Mouse (Mus musculus) intestine, postnatal 0 days (tissue): ENCODE measurements around the gene Plcb4. TPM values are rescaled to one million over a fixed set of nuclear protein-coding genes. Genes with fewer than 3 reads are reported as not detected.

Experiments used
- ATAC-seq: fragments of 200-750 bp; cut with Nextera tagmentation; 2 replicates; pipeline ENCODE4 v1.8.0; 2017; ENCODE audit warnings: mild to moderate bottlenecking, moderate TSS enrichment, moderate library complexity
- H3K27ac ChIP-seq: fragments of 300-500 bp; sonication (generic); 2 replicates; pipeline ENCODE4 v1.5.1; 2014; ENCODE audit warnings: mild to moderate bottlenecking, low read depth, low read length, moderate library complexity
- H3K27me3 ChIP-seq: fragments of 300-500 bp; sonication (generic); replicated peaks from 2 replicates; pipeline ENCODE4 v1.6.1; 2014; ENCODE audit warnings: low read length, mixed read lengths; ENCODE audit not compliant: control insufficient read depth, insufficient read depth
- H3K36me3 ChIP-seq: fragments of 300-500 bp; sonication (generic); 2 replicates; pipeline ENCODE4 v1.6.1; 2014; ENCODE audit warnings: mild to moderate bottlenecking, moderate library complexity; ENCODE audit not compliant: control insufficient read depth, insufficient read depth
- H3K4me1 ChIP-seq: fragments of 300-500 bp; sonication (generic); replicated peaks from 2 replicates; pipeline ENCODE4 v1.6.1; 2014; ENCODE audit warnings: antibody characterized with exemption, low read length, mixed read lengths; ENCODE audit not compliant: control insufficient read depth, insufficient read depth
- H3K4me2 ChIP-seq: fragments of 300-500 bp; sonication (generic); replicated peaks from 2 replicates; pipeline ENCODE4 v1.6.1; 2014; ENCODE audit warnings: low read depth, mild to moderate bottlenecking, moderate library complexity
- H3K4me3 ChIP-seq: fragments of 300-500 bp; sonication (generic); 2 replicates; pipeline ENCODE4 v1.5.1; 2014; ENCODE audit warnings: low read depth, low read length
- H3K9ac ChIP-seq: fragments of 300-500 bp; sonication (generic); 2 replicates; pipeline ENCODE4 v1.6.1; 2014; ENCODE audit warnings: mild to moderate bottlenecking, low read depth, low read length
- H3K9me3 ChIP-seq: fragments of 300-500 bp; sonication (generic); 2 replicates; pipeline ENCODE4 v1.6.1; 2016; ENCODE audit warnings: mixed run types; ENCODE audit not compliant: control insufficient read depth
- CTCF ChIP-seq: sonication (generic); IDR thresholded peaks from 2 replicates; pipeline ENCODE4 v1.5.1; 2016; ENCODE audit warnings: low read depth, mild to moderate bottlenecking, control low read depth, antibody characterized with exemption, moderate library complexity
- WGBS: fragments of 180-500 bp; shearing (Covaris S2); extraction: QIAGEN DNeasy Blood & Tissue Kit; methylation state at CpG from one replicate; pipeline ENCODE4 v1.1.7; 2014; 5-methylcytosine and 5-hydroxymethylcytosine counted together
- polyA plus RNA-seq: library from polyadenylated mRNA; unstranded; fragments of >200 nt; fragmentation: Nextera tagmentation; extraction: Ambion mirVana; gene quantifications from 2 replicates; pipeline ENCODE4 v1.2.1, GENCODE M21; 2015

Plcb4 gene
- polyA plus RNA-seq, 1 experiment from 2014 or later: 5.5 TPM

GRCm38 (mm10) chr2:135993314-135993713, 334.5 kb downstream of the Plcb4 start:
- WGBS: 82% methylated on average over 11 of the region's 11 CpGs
- no peak for ATAC-seq

GRCm38 (mm10) chr2:135995196-135995595, 336.4 kb downstream of the Plcb4 start:
- TF ChIP-seq CTCF: no peak
- Histone ChIP-seq H3K27ac (no peak overlapping the region), H3K9me3 (no peaks in the 10 kb centered on the region), H3K4me1 (no peaks in the 10 kb centered on the region), H3K27me3 (no peaks in the 10 kb centered on the region), H3K9ac (no peak overlapping the region), H3K36me3 (no peaks in the 10 kb centered on the region), H3K4me2 (no peak overlapping the region), H3K4me3 (no peak overlapping the region)
- WGBS: 88% methylated on average over 4 of the region's 4 CpGs
- ATAC-seq: no peak

More at GRCm38 (mm10) chr2:135993314-135993713, 334.5 kb downstream of the Plcb4 start:
- Histone ChIP-seq H3K9me3 (no peaks in the 10 kb centered on the region), H3K4me3 (no peak overlapping the region), H3K36me3 (no peaks in the 10 kb centered on the region), H3K4me2 (no peak overlapping the region), H3K4me1 (no peaks in the 10 kb centered on the region), H3K27ac (no peak overlapping the region), H3K9ac (no peak overlapping the region), H3K27me3 (no peaks in the 10 kb centered on the region)
- peak; percentile 15; the same call in 1 of the 2 replicates for TF ChIP-seq CTCF

- Histone ChIP-seq H3K4me3 (no peak overlapping the region), H3K9ac (no peak overlapping the region), H3K4me1 (no peaks in the 10 kb centered on the region), H3K9me3 (no peaks in the 10 kb centered on the region), H3K27ac (no peak overlapping the region), H3K27me3 (no peaks in the 10 kb centered on the region), H3K36me3 (no peaks in the 10 kb centered on the region), H3K4me2 (no peak overlapping the region)
- no peak for TF ChIP-seq CTCF
- ATAC-seq: no peak
- WGBS: 87% methylated on average over 6 of the region's 6 CpGs
These were observed 338.1 kb downstream of the Plcb4 start for GRCm38 (mm10) chr2:135996936-135997335.

- Histone ChIP-seq H3K4me3 (no peak overlapping the region), H3K9ac (no peak overlapping the region), H3K4me2 (no peak overlapping the region), H3K27me3 (no peaks in the 10 kb centered on the region), H3K27ac (no peak overlapping the region), H3K36me3 (no peaks in the 10 kb centered on the region), H3K4me1 (no peaks in the 10 kb centered on the region), H3K9me3 (no peaks in the 10 kb centered on the region)
- ATAC-seq: no peak
- TF ChIP-seq CTCF: no peak
- 82% methylated on average over 18 of the region's 18 CpGs for WGBS
These were observed 338.7 kb downstream of the Plcb4 start for GRCm38 (mm10) chr2:135997361-135998150.

- TF ChIP-seq CTCF: no peak
- WGBS: 88% methylated on average over 7 of the region's 7 CpGs
- H3K9me3 ChIP-seq: no peaks in the 10 kb centered on the region
These were observed 340.1 kb downstream of the Plcb4 start for GRCm38 (mm10) chr2:135998886-135999285.

GRCm38 (mm10) chr2:135999361-135999760, 340.6 kb downstream of the Plcb4 start:
- no peaks in the 10 kb centered on the region for H3K36me3 ChIP-seq
- H3K4me3 ChIP-seq: no peak overlapping the region
- no peak overlapping the region for H3K9ac ChIP-seq
- H3K4me2 ChIP-seq: no peak overlapping the region
- no peak for TF ChIP-seq CTCF
- no peak overlapping the region for H3K27ac ChIP-seq
- no peaks in the 10 kb centered on the region for H3K27me3 ChIP-seq
- H3K9me3 ChIP-seq: no peaks in the 10 kb centered on the region
- 63% methylated on average over 1 of the region's 1 CpGs for WGBS
- no peaks in the 10 kb centered on the region for H3K4me1 ChIP-seq
- no peak for ATAC-seq

More at GRCm38 (mm10) chr2:135998886-135999285, 340.1 kb downstream of the Plcb4 start:
- H3K4me3 ChIP-seq: no peak overlapping the region
- H3K36me3 ChIP-seq: no peaks in the 10 kb centered on the region
- no peak overlapping the region for H3K9ac ChIP-seq
- no peak for ATAC-seq
- H3K27ac ChIP-seq: no peak overlapping the region
- H3K4me1 ChIP-seq: no peaks in the 10 kb centered on the region
- H3K4me2 ChIP-seq: no peak overlapping the region
- no peaks in the 10 kb centered on the region for H3K27me3 ChIP-seq
